Mouse (Mus musculus): ENCODE data around the gene Ifnk.

The Ifnk gene

DNA sequence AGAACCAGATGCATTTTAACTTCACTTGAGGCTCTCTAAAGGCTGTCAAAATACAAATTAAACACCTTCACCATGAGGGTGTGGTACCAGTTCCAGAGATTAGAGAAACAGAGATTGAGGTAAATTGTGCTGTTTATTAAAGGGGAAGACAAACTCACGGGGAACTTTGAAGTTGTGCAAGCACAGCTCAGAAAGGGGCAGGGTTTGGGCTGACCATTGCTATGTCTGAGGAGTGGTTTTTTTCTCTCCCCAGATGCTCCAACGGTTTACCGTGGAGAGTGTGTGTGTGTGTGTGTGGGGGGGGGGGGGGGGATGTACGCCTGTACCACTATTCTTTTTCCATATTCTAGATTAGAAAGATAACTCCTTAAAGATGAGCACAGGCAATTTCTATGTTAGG lies 31.7 kb upstream of the Ifnk start:
- Histone ChIP-seq H3K9me3 (ENCODE audit: low read length) (no peaks in the 10 kb centered on the region), H3K27me3 (ENCODE audit: insufficient read depth, low read length) (no peaks in the 10 kb centered on the region), H3K4me1 (replicated peaks; ENCODE audit: low read depth, low read length) (peaks cover 29% of the 10 kb centered on the region), H3K36me3 (ENCODE audit: insufficient read depth, low read length) (no peaks in the 10 kb centered on the region), H3K4me3 (replicated peaks; ENCODE audit: low read length) (no peak overlapping the region)
- no peak for TF ChIP-seq CTCF (conservative IDR thresholded peaks at IDR 0.05; ENCODE audit: low read length)
- no peak for TF ChIP-seq NANOG (IDR thresholded peaks at IDR 0.05; ENCODE audit: borderline replicate concordance, low read length)
- TF ChIP-seq POU5F1 (IDR thresholded peaks at IDR 0.05; ENCODE audit: borderline replicate concordance, low read length), result no peak

GRCm38 (mm10) chr4:35120575-35120974 lies 31.3 kb upstream of the Ifnk start:
- no peak for TF ChIP-seq NANOG (IDR thresholded peaks at IDR 0.05; ENCODE audit: borderline replicate concordance, low read length)
- no peak for TF ChIP-seq CTCF (conservative IDR thresholded peaks at IDR 0.05; ENCODE audit: low read length)
- Histone ChIP-seq H3K36me3 (ENCODE audit: insufficient read depth, low read length) (no peaks in the 10 kb centered on the region), H3K27me3 (ENCODE audit: insufficient read depth, low read length) (no peaks in the 10 kb centered on the region), H3K4me1 (replicated peaks; ENCODE audit: low read depth, low read length) (peaks cover 32% of the 10 kb centered on the region), H3K4me3 (replicated peaks; ENCODE audit: low read length) (no peak overlapping the region), H3K9me3 (ENCODE audit: low read length) (no peaks in the 10 kb centered on the region)

DNA sequence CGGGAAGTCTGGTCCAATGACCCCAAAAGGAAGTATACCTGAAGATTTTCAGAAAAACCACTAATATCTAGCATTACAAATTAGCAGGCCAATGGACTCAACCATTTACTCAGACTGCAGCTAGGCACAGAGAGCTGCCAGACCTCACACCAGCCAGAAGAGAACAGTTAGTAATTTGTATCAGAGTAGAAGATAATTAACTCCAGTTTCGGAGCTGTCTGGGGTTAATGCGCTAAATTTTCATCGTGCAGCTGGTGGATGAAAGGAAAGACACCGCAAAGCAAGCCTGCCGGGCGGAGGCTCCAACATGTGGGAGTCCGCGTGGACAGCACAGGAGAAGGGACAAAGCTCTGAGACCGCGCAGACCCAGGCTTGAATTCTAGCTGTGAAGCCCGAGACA lies 30.8 kb upstream of the Ifnk start:
- Histone ChIP-seq H3K4me1 (replicated peaks; ENCODE audit: low read depth, low read length) (peaks cover 28% of the 10 kb centered on the region), H3K4me3 (replicated peaks; ENCODE audit: low read length) (no peak overlapping the region), H3K36me3 (ENCODE audit: insufficient read depth, low read length) (no peaks in the 10 kb centered on the region), H3K27me3 (ENCODE audit: insufficient read depth, low read length) (no peaks in the 10 kb centered on the region), H3K9me3 (ENCODE audit: low read length) (no peaks in the 10 kb centered on the region)
- TF ChIP-seq CTCF (conservative IDR thresholded peaks at IDR 0.05; ENCODE audit: low read length) (no peak), NANOG (IDR thresholded peaks at IDR 0.05; ENCODE audit: borderline replicate concordance, low read length) (no peak), POU5F1 (IDR thresholded peaks at IDR 0.05; ENCODE audit: borderline replicate concordance, low read length) (no peak)

DNA sequence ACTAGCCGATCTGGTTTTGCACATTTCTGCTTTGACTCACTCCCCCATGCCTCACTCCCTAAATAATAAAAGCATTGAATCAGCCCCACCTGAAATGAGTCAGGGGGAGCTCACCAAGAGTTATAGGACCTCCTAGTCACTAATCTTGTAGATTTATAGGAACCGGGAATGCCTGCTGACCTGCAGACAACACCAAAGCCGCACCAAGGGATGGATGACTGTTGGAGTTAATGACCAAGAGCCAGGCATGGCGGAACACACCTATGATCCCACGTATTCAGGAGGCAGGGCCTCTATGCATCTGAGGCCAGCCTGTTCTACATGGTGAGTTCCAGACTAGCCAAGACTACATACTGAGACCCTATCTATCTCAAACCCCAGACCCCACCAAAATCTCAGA lies 28.8 kb upstream of the Ifnk start:
- TF ChIP-seq NANOG (IDR thresholded peaks at IDR 0.05; ENCODE audit: borderline replicate concordance, low read length) (no peak), CTCF (conservative IDR thresholded peaks at IDR 0.05; ENCODE audit: low read length) (no peak), POU5F1 (IDR thresholded peaks at IDR 0.05; ENCODE audit: borderline replicate concordance, low read length) (no peak)
- Histone ChIP-seq H3K9me3 (ENCODE audit: low read length) (no peaks in the 10 kb centered on the region), H3K4me3 (replicated peaks; ENCODE audit: low read length) (no peak overlapping the region), H3K4me1 (replicated peaks; ENCODE audit: low read depth, low read length) (peaks cover 26% of the 10 kb centered on the region), H3K36me3 (ENCODE audit: insufficient read depth, low read length) (no peaks in the 10 kb centered on the region), H3K27me3 (ENCODE audit: insufficient read depth, low read length) (no peaks in the 10 kb centered on the region)

DNA sequence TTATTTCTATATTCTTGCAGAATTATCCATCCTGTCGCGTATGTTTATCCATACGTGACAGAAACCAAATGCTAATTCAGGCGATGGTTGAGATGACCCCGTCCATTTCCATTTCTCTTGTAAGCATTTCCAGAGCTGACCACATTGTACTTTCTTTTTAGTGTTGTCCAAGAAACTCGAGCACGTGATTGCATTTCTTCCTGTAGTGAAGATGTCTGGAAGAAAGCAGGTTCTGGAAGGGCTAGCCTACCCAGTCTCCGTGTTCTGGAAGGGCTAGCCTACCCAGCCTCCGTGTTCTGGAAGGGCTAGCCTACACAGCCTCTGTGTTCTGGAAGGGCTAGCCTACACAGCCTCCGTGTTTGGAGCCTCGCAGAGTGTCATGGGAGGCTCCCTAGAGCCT lies 27.8 kb upstream of the Ifnk start:
- no peak for TF ChIP-seq NANOG (IDR thresholded peaks at IDR 0.05; ENCODE audit: borderline replicate concordance, low read length)
- no peak for TF ChIP-seq POU5F1 (IDR thresholded peaks at IDR 0.05; ENCODE audit: borderline replicate concordance, low read length)
- no peak for TF ChIP-seq CTCF (conservative IDR thresholded peaks at IDR 0.05; ENCODE audit: low read length)
- peaks cover 26% of the 10 kb centered on the region for H3K4me1 ChIP-seq (replicated peaks; ENCODE audit: low read depth, low read length)
- no peaks in the 10 kb centered on the region for H3K36me3 ChIP-seq (ENCODE audit: insufficient read depth, low read length)
- H3K27me3 ChIP-seq (ENCODE audit: insufficient read depth, low read length), result no peaks in the 10 kb centered on the region
- H3K9me3 ChIP-seq (ENCODE audit: low read length), result no peaks in the 10 kb centered on the region
- no peak overlapping the region for H3K4me3 ChIP-seq (replicated peaks; ENCODE audit: low read length)

DNA sequence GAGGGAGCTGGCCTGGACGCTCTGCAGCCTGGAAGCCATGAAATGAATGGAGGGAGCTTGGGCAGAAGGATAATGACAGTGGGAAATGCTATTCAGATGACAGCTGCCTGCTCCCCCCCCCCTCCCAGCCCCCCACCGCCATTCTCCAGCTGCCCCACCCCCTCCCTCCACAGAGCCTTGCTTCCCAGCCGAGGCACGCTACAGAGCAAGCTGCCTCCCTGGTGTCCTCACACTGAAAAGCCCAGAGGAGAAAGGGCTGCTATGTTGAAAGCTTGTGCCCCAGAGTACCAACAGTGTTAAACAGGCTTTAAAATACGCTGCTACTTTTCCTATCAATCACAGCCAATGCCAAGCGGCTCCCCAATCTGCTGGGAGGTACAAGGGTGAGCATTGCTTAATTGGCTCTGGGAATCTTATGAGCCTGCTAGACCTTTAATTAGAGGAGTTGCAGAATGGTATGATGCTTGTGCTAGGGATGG lies 26.5 kb upstream of the Ifnk start:
- no peaks in the 10 kb centered on the region for H3K36me3 ChIP-seq (ENCODE audit: insufficient read depth, low read length)
- no peaks in the 10 kb centered on the region for H3K27me3 ChIP-seq (ENCODE audit: insufficient read depth, low read length)
- TF ChIP-seq CTCF (conservative IDR thresholded peaks at IDR 0.05; ENCODE audit: low read length) (no peak), NANOG (IDR thresholded peaks at IDR 0.05; ENCODE audit: borderline replicate concordance, low read length) (no peak), POU5F1 (IDR thresholded peaks at IDR 0.05; ENCODE audit: borderline replicate concordance, low read length) (no peak)
- no peaks in the 10 kb centered on the region for H3K9me3 ChIP-seq (ENCODE audit: low read length)
- peaks cover 26% of the 10 kb centered on the region for H3K4me1 ChIP-seq (replicated peaks; ENCODE audit: low read depth, low read length)
- no peak overlapping the region for H3K4me3 ChIP-seq (replicated peaks; ENCODE audit: low read length)

DNA sequence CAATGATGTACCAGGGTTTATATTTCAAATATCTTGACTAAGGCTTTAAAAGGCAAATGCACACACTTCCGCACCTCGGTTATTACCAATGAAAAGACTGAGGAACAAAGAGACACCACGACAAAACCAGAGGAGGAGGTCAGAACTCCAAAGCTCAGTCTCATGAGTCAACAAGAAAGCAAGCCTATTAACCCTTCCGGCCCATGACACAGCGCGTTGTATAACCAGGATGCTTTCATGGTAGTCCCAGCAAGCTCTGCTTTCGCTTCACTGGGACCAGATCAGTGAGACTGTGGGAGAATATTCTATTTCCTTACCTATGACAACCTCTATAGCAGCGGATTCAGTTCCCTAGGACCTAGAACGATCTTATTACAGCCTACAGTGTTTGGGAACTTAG lies 25.1 kb upstream of the Ifnk start:
- no peak overlapping the region for H3K4me3 ChIP-seq (replicated peaks; ENCODE audit: low read length)
- H3K4me1 ChIP-seq (replicated peaks; ENCODE audit: low read depth, low read length), result peaks cover 15% of the 10 kb centered on the region
- TF ChIP-seq NANOG (IDR thresholded peaks at IDR 0.05; ENCODE audit: borderline replicate concordance, low read length) (no peak), POU5F1 (IDR thresholded peaks at IDR 0.05; ENCODE audit: borderline replicate concordance, low read length) (no peak), CTCF (conservative IDR thresholded peaks at IDR 0.05; ENCODE audit: low read length) (no peak)
- no peaks in the 10 kb centered on the region for H3K9me3 ChIP-seq (ENCODE audit: low read length)
- no peaks in the 10 kb centered on the region for H3K36me3 ChIP-seq (ENCODE audit: insufficient read depth, low read length)
- no peaks in the 10 kb centered on the region for H3K27me3 ChIP-seq (ENCODE audit: insufficient read depth, low read length)

DNA sequence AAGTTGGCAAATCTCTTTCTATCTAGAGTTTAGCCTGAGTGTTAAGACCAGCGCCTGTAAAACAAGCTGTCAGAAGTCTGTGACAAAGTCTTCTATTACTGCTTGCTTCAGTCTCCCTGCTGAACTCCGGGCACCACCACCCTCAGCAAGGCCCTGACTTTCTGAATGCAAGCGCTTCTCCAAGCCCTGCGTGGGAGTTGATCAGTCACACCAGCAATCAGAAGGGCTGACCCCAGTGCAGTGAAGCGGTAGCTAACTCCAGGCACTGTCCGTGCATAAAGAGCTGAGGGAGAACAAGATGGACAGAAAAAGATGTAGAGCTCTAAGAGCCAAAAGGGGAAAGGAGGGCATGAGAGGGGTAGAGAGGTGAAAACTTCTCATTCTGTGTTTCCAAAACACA lies 24.1 kb upstream of the Ifnk start:
- Histone ChIP-seq H3K27me3 (ENCODE audit: insufficient read depth, low read length) (no peaks in the 10 kb centered on the region), H3K9me3 (ENCODE audit: low read length) (no peaks in the 10 kb centered on the region), H3K36me3 (ENCODE audit: insufficient read depth, low read length) (no peaks in the 10 kb centered on the region), H3K4me3 (replicated peaks; ENCODE audit: low read length) (no peak overlapping the region), H3K4me1 (replicated peaks; ENCODE audit: low read depth, low read length) (peaks cover 8% of the 10 kb centered on the region)
- TF ChIP-seq NANOG (IDR thresholded peaks at IDR 0.05; ENCODE audit: borderline replicate concordance, low read length) (no peak), POU5F1 (IDR thresholded peaks at IDR 0.05; ENCODE audit: borderline replicate concordance, low read length) (no peak), CTCF (conservative IDR thresholded peaks at IDR 0.05; ENCODE audit: low read length) (no peak)

DNA sequence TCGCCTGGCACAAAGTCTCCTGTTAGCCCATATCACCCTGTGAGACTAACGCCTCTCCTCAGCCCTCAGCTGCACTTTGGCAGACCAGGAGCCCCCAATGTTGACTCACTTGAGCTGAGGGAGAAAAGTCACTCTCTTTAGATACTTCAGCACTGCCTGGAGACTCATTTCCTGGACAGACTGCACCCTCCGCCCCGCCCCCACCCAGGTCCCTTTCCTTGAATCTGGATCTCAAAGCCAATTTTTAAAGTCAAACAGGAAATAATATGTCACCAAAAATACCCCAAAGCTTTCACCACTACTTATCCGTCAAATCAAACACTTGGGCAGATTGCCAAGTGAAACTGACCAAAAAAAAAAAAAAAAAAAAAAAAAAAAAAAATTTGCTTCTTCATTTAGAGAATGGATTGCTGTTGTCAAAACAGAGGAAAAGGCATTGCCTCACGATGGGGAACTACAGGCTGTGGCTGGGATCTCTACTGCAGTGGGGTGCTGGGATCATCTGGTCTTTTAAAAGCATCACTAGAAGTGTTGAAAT lies 21.4 kb upstream of the Ifnk start:
- peaks cover 8% of the 10 kb centered on the region for H3K4me1 ChIP-seq (replicated peaks; ENCODE audit: low read depth, low read length)
- H3K36me3 ChIP-seq (ENCODE audit: insufficient read depth, low read length), result no peaks in the 10 kb centered on the region
- H3K9me3 ChIP-seq (ENCODE audit: low read length), result no peaks in the 10 kb centered on the region
- no peak overlapping the region for H3K4me3 ChIP-seq (replicated peaks; ENCODE audit: low read length)
- no peak for TF ChIP-seq POU5F1 (IDR thresholded peaks at IDR 0.05; ENCODE audit: borderline replicate concordance, low read length)
- TF ChIP-seq NANOG (IDR thresholded peaks at IDR 0.05; ENCODE audit: borderline replicate concordance, low read length), result no peak
- no peak for TF ChIP-seq CTCF (conservative IDR thresholded peaks at IDR 0.05; ENCODE audit: low read length)
- H3K27me3 ChIP-seq (ENCODE audit: insufficient read depth, low read length), result no peaks in the 10 kb centered on the region
